Mouse (Mus musculus): ENCODE measurements at regions not wholly inside any gene's neighbourhood (a gene's known extent, or its start where the extent isn't known, plus 50 kb on each side); places are given as distances from the start of the nearest gene placed in this dataset.

DNA sequence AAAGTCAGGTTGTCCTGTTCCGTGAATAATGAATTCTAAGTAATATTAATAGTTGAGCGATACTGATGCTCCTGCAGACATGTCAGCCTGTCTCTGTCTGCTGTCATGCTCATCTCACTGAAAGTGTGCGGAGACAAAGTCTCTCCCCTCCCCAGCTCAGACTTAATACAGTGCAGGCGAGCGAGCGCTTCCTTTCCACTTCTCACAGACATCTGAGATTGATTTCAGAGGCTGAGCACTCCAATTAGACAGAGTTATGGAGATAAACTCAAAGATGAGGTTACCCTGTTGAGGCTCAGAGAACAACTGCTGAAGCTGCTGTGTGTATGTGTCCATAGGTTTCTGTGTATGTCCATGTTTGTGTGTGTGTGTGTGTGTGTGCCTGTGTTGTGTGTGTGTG is 668.7 kb upstream of the 3110018I06Rik start:
- H3K27ac ChIP-seq (ENCODE audit: insufficient read depth, low read length) = no peak overlapping the region
- no peak for DNase-seq
- H3K4me3 ChIP-seq (replicated peaks; ENCODE audit: insufficient read depth, low read depth, low read length) = no peak overlapping the region
- TF ChIP-seq CTCF (IDR thresholded peaks at IDR 0.05; ENCODE audit: borderline replicate concordance, insufficient read depth, low read depth, low read length) (no peak), POLR2A (IDR thresholded peaks at IDR 0.05; ENCODE audit: borderline replicate concordance, insufficient read depth, low read length) (no peak)
- H3K4me1 ChIP-seq (ENCODE audit: control insufficient read depth, insufficient read depth, low read length) = no peaks in the 10 kb centered on the region
- H3K27me3 ChIP-seq (ENCODE audit: control insufficient read depth, insufficient read depth, low read length) = no peaks in the 10 kb centered on the region
- 86% methylated on average over 6 of the region's 6 CpGs for WGBS

DNA sequence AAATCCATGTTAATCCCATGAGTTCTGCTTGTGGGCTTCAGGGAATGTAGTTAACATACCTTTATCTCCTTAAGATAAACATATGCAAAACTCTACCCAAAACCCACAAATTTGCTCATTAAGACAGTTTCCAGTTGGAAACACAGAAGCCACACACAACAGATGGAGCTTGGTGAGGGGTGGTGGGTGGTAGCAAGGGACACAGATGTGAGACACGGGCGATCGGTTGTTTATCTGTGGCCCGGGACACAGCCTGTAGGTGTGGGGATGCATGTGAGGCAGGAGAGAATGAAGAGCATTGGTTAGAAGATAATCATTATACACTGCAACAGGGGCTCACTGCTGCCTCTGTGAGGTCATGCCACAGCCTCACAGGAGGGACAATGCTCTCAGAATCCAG is 666.1 kb upstream of the 3110018I06Rik start:
- WGBS = 60% methylated on average over 4 of the region's 4 CpGs
- H3K27ac ChIP-seq (ENCODE audit: insufficient read depth, low read length) = no peak overlapping the region
- no peaks in the 10 kb centered on the region for H3K4me1 ChIP-seq (ENCODE audit: control insufficient read depth, insufficient read depth, low read length)
- H3K4me3 ChIP-seq (replicated peaks; ENCODE audit: insufficient read depth, low read depth, low read length) = no peak overlapping the region
- H3K27me3 ChIP-seq (ENCODE audit: control insufficient read depth, insufficient read depth, low read length) = no peaks in the 10 kb centered on the region
- TF ChIP-seq POLR2A (IDR thresholded peaks at IDR 0.05; ENCODE audit: borderline replicate concordance, insufficient read depth, low read length) (no peak), CTCF (IDR thresholded peaks at IDR 0.05; ENCODE audit: borderline replicate concordance, insufficient read depth, low read depth, low read length) (no peak)
- DNase-seq = no peak

DNA sequence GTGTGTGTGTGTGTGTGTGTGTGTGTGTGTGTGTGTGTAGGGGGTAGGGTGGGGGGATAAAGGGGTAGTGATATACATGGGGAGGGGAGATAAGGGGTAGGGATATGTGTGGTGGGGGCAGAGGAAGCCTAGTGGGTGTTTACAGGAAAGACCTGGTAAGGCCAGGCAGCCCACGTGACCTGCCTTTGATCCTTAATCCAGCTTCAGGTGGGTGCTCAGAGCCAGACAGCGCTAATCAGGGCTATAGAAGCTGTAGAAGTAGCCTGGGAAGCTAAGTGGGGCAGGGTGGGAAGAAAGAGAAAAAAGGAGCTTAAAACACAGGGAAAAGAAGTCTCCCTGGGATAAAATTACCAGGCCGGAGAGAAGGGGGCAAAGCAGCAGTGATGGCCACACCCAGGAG is 659.9 kb upstream of the 3110018I06Rik start:
- H3K27ac ChIP-seq (ENCODE audit: insufficient read depth, low read length) = no peak overlapping the region
- H3K4me1 ChIP-seq (ENCODE audit: control insufficient read depth, insufficient read depth, low read length) = no peaks in the 10 kb centered on the region
- no peak for DNase-seq
- no peaks in the 10 kb centered on the region; the same call in 1 of the 2 replicates for H3K27me3 ChIP-seq (ENCODE audit: control insufficient read depth, insufficient read depth, low read length)
- no peak overlapping the region for H3K4me3 ChIP-seq (replicated peaks; ENCODE audit: insufficient read depth, low read depth, low read length)
- TF ChIP-seq POLR2A (IDR thresholded peaks at IDR 0.05; ENCODE audit: borderline replicate concordance, insufficient read depth, low read length) = no peak
- TF ChIP-seq CTCF (IDR thresholded peaks at IDR 0.05; ENCODE audit: borderline replicate concordance, insufficient read depth, low read depth, low read length) = no peak
- 69% methylated on average over 3 of the region's 3 CpGs for WGBS

DNA sequence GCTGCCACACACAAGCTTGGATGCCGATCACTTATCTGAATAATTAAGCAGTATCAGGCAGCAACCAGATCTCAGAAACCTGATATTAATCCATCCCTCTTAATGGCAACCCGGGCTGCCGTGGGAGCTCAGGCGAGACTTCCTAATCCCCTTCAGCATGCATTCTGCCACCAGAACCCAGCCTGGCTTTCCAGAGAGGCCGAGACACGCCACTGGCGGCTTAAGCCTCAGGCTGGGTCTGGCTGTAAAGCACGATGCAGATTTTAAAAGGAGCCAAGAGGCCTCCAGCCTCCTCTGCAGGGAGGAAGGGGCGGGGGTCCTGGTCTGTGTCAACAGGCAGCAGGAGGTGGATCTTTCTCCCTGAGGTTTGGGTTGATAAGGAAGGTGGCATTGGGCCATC is 659.1 kb upstream of the 3110018I06Rik start:
- DNase-seq = no peak
- TF ChIP-seq CTCF (IDR thresholded peaks at IDR 0.05; ENCODE audit: borderline replicate concordance, insufficient read depth, low read depth, low read length) (no peak), POLR2A (IDR thresholded peaks at IDR 0.05; ENCODE audit: borderline replicate concordance, insufficient read depth, low read length) (no peak)
- Histone ChIP-seq H3K27ac (ENCODE audit: insufficient read depth, low read length) (no peak overlapping the region), H3K4me1 (ENCODE audit: control insufficient read depth, insufficient read depth, low read length) (no peaks in the 10 kb centered on the region), H3K4me3 (replicated peaks; ENCODE audit: insufficient read depth, low read depth, low read length) (no peak overlapping the region), H3K27me3 (ENCODE audit: control insufficient read depth, insufficient read depth, low read length) (no peaks in the 10 kb centered on the region; the same call in 1 of the 2 replicates)
- WGBS = 36% methylated on average over 9 of the region's 9 CpGs

DNA sequence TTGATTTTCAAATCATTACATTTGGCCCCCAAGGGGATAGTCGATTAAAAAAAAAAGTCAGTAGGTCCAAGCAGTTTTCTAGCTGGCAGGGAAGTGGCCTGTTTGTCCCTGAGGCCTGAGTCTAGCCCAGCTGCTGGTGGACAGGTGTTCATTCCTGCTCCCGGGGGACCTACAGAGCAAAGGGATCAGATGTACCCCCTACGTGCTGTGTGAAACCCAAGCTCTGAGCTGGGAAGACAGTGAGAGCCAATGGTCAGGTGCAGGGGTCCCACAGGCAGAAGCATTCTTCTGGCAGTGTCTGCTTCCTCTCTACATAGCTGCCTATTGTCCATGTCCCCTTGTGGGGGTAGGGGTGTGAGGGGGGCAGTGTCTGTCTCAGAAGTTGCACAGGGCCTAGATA is 653.2 kb upstream of the 3110018I06Rik start:
- H3K27me3 ChIP-seq (ENCODE audit: control insufficient read depth, insufficient read depth, low read length) = no peaks in the 10 kb centered on the region
- no peak overlapping the region for H3K4me3 ChIP-seq (replicated peaks; ENCODE audit: insufficient read depth, low read depth, low read length)
- no peak for TF ChIP-seq CTCF (IDR thresholded peaks at IDR 0.05; ENCODE audit: borderline replicate concordance, insufficient read depth, low read depth, low read length)
- no peak for TF ChIP-seq POLR2A (IDR thresholded peaks at IDR 0.05; ENCODE audit: borderline replicate concordance, insufficient read depth, low read length)
- no peak for DNase-seq
- H3K4me1 ChIP-seq (ENCODE audit: control insufficient read depth, insufficient read depth, low read length) = no peaks in the 10 kb centered on the region
- no peak overlapping the region for H3K27ac ChIP-seq (ENCODE audit: insufficient read depth, low read length)
- WGBS = 67% methylated on average over 3 of the region's 3 CpGs

DNA sequence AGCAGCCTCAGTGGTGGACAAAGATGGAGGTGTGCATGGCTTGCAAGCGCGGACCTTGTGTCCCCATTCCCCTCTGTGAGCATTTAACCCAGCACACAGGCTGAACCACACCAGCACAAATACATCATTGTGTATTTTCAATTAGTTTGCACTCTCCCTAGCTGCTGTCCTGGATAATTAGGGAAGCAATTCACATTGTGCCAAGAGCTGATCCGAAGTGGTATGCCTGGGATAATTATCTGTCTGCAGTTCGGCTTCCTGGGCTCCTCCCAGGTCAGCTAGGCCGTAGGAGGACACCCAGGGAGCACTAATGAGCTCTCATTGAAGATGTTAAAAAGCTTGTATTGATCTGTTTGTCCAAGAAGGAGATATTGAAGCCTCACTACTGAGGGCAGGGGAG is 648.8 kb upstream of the 3110018I06Rik start:
- H3K4me1 ChIP-seq (ENCODE audit: control insufficient read depth, insufficient read depth, low read length) = no peaks in the 10 kb centered on the region; the same call in 1 of the 2 replicates
- no peak for DNase-seq
- no peak overlapping the region for H3K27ac ChIP-seq (ENCODE audit: insufficient read depth, low read length)
- TF ChIP-seq CTCF (IDR thresholded peaks at IDR 0.05; ENCODE audit: borderline replicate concordance, insufficient read depth, low read depth, low read length) (no peak), POLR2A (IDR thresholded peaks at IDR 0.05; ENCODE audit: borderline replicate concordance, insufficient read depth, low read length) (no peak)
- H3K27me3 ChIP-seq (ENCODE audit: control insufficient read depth, insufficient read depth, low read length) = no peaks in the 10 kb centered on the region
- WGBS = 68% methylated on average over 5 of the region's 5 CpGs
- no peak overlapping the region for H3K4me3 ChIP-seq (replicated peaks; ENCODE audit: insufficient read depth, low read depth, low read length)

DNA sequence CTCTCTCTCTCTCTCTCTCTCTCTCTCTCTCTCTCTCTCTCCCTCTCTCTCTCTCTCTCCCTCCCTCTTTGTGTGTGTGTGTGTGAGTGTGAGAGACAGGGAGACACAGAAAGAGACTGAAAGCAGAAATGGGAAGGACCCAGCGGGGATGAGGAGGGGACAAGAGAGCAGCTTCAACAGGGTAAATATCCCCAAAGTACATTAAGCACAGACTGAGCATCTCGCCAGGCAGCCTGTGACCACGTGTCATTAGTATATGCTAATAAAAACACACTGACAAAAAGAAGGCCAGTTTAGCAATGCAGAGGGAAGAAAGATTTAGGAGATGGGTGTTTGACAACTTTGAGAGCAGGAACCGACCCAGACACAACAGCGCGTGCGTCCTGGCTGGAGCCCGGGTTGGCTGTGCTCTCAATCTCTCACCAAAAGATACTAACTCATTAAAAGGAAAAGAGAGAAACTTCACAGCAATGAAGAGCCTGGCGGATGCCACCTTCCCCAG is 648.2 kb upstream of the 3110018I06Rik start:
- H3K27me3 ChIP-seq (ENCODE audit: control insufficient read depth, insufficient read depth, low read length) = no peaks in the 10 kb centered on the region
- H3K4me3 ChIP-seq (replicated peaks; ENCODE audit: insufficient read depth, low read depth, low read length) = no peak overlapping the region
- no peak for DNase-seq
- H3K4me1 ChIP-seq (ENCODE audit: control insufficient read depth, insufficient read depth, low read length) = no peaks in the 10 kb centered on the region; the same call in 1 of the 2 replicates
- no peak for TF ChIP-seq CTCF (IDR thresholded peaks at IDR 0.05; ENCODE audit: borderline replicate concordance, insufficient read depth, low read depth, low read length)
- no peak for TF ChIP-seq POLR2A (IDR thresholded peaks at IDR 0.05; ENCODE audit: borderline replicate concordance, insufficient read depth, low read length)
- H3K27ac ChIP-seq (ENCODE audit: insufficient read depth, low read length) = no peak overlapping the region
- 72% methylated on average over 9 of the region's 9 CpGs for WGBS

DNA sequence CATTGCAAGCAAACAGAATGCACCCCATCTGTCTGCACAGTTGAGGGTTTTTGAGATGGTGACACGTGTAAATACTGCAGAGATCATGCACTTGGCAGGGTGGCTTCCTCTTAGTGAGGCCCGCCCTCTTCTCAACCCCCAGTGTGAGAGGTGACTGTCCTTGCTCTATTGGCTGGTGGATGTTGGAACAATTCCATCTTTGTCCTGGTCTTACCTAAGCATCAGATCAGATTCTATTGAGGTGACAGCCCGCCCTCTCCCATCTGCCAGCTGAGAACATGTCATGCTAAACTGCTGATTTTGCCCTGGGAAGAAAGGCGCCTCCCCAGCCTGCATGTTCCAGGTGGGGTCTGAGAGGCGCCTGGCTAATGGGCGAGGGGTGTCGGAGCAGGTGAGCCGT is 646.4 kb upstream of the 3110018I06Rik start:
- Histone ChIP-seq H3K27ac (ENCODE audit: insufficient read depth, low read length) (no peak overlapping the region), H3K27me3 (ENCODE audit: control insufficient read depth, insufficient read depth, low read length) (no peaks in the 10 kb centered on the region), H3K4me3 (replicated peaks; ENCODE audit: insufficient read depth, low read depth, low read length) (no peak overlapping the region), H3K4me1 (ENCODE audit: control insufficient read depth, insufficient read depth, low read length) (no peaks in the 10 kb centered on the region; the same call in 1 of the 2 replicates)
- WGBS = 59% methylated on average over 8 of the region's 8 CpGs
- no peak for DNase-seq
- TF ChIP-seq POLR2A (IDR thresholded peaks at IDR 0.05; ENCODE audit: borderline replicate concordance, insufficient read depth, low read length) = no peak
- no peak for TF ChIP-seq CTCF (IDR thresholded peaks at IDR 0.05; ENCODE audit: borderline replicate concordance, insufficient read depth, low read depth, low read length)

Data from cerebellum, adult 2 months (tissue).